Mouse (Mus musculus) liver, embryonic 16.5 days (tissue): ENCODE data around the gene Sdf2. TPM values are rescaled to one million over a fixed set of nuclear protein-coding genes. Genes with fewer than 3 reads are reported as not detected.

Experiments
- ATAC-seq: fragments of 200-750 bp; cut with Nextera tagmentation; 2 replicates; pipeline ENCODE4 v1.8.0; 2017; ENCODE audit warnings: low read depth, mild to moderate bottlenecking, moderate number of reproducible peaks, moderate library complexity
- H3K27ac ChIP-seq: fragments of 300-500 bp; sonication (generic); 2 replicates; pipeline ENCODE4 v1.5.1; 2014; ENCODE audit warnings: mild to moderate bottlenecking, low read length
- H3K27me3 ChIP-seq: fragments of 300-500 bp; sonication (generic); 2 replicates; pipeline ENCODE4 v1.6.1; 2014; ENCODE audit warnings: low read depth, low read length, mixed read lengths; ENCODE audit not compliant: control insufficient read depth, insufficient read depth
- H3K36me3 ChIP-seq: fragments of 300-500 bp; sonication (generic); 2 replicates; pipeline ENCODE4 v1.6.1; 2014; ENCODE audit warnings: mild to moderate bottlenecking; ENCODE audit not compliant: control insufficient read depth, insufficient read depth
- H3K4me1 ChIP-seq: fragments of 300-500 bp; sonication (generic); 2 replicates; pipeline ENCODE4 v1.6.1; 2014; ENCODE audit warnings: low read depth, low read length, mixed read lengths; ENCODE audit not compliant: control insufficient read depth
- H3K4me2 ChIP-seq: fragments of 300-500 bp; sonication (generic); 2 replicates; pipeline ENCODE4 v1.6.1; 2014; ENCODE audit warnings: low read depth, low read length, mixed read lengths
- H3K4me3 ChIP-seq: fragments of 300-500 bp; sonication (generic); 2 replicates; pipeline ENCODE4 v1.5.1; 2014; ENCODE audit warnings: low read depth, mild to moderate bottlenecking, low read length
- H3K9ac ChIP-seq: fragments of 300-500 bp; sonication (generic); 2 replicates; pipeline ENCODE4 v1.6.1; 2014; ENCODE audit warnings: low read depth, low read length
- H3K9me3 ChIP-seq: fragments of 300-500 bp; sonication (generic); replicated peaks from 2 replicates; pipeline ENCODE4 v1.6.1; 2016; ENCODE audit warnings: low read length; ENCODE audit not compliant: control insufficient read depth
- WGBS: fragments of 180-500 bp; shearing (Covaris S2); extraction: QIAGEN DNeasy Blood & Tissue Kit; methylation state at CpG from one replicate; pipeline ENCODE4 v1.1.7; 2014; ENCODE audit not compliant: insufficient replicate concordance; 5-methylcytosine and 5-hydroxymethylcytosine counted together
- polyA plus RNA-seq: library from polyadenylated mRNA; unstranded; fragments of >200 nt; fragmentation: Nextera tagmentation; extraction: Ambion mirVana; gene quantifications from 2 replicates; pipeline ENCODE4 v1.2.1, GENCODE M21; 2015

The Sdf2 gene
- polyA plus RNA-seq, 1 experiment from 2014 or later, result 30.5 TPM

DNA sequence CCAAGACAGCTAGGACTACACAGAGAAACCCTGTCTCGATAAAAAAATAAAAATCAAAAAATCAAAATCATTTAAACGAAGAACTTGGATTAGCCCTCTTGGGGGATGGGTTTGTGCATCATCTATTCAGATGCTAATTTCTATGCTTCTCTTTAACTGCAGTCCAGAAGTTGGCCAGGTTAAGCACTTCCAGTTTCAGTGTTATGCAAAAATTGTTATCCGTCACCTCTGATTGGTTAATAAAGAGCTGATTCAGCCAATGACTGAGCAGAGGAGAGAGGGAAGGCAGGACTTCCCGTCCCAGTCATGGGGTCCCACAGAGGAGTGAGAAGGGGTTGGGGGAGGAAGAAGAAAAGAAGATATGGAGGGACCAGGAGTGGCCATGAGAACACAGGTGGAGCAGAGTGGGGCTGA lies 2.2 kb downstream of the Sdf2 start:
- WGBS, result 52% methylated on average over 4 of the region's 4 CpGs
- Histone ChIP-seq H3K27me3 (no peaks in the 10 kb centered on the region), H3K4me3 (peak overlapping the region; percentile 27), H3K9me3 (no peaks in the 10 kb centered on the region), H3K4me1 (peaks cover 25% of the 10 kb centered on the region), H3K4me2 (peak overlapping the region; percentile 64), H3K27ac (no peak overlapping the region), H3K9ac (no peak overlapping the region), H3K36me3 (peaks cover 5% of the 10 kb centered on the region)
- ATAC-seq, result no peak

DNA sequence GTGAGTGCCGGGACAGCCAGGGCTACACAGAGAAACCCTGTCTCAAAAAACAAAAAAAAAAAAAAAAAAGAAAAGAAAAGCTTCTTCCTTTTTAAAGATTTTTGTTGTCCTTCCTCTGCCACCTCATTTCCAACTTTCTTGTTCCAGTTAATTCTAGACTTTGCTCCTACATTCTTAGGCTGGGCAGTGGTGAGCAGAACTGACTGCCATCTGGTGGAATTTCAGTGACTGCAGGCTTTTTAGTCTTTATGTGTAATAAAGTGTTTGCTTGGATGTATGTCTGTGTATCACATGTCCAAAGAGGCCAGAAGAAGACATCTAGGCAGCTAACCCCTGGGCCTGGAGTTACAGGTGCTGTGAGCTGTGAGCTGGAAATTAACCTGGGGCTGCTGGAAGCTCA lies 11.1 kb downstream of the Sdf2 start:
- WGBS, result 71% methylated on average over 1 of the region's 1 CpGs
- ATAC-seq, result no peak
- H3K9ac ChIP-seq, result no peak overlapping the region

DNA sequence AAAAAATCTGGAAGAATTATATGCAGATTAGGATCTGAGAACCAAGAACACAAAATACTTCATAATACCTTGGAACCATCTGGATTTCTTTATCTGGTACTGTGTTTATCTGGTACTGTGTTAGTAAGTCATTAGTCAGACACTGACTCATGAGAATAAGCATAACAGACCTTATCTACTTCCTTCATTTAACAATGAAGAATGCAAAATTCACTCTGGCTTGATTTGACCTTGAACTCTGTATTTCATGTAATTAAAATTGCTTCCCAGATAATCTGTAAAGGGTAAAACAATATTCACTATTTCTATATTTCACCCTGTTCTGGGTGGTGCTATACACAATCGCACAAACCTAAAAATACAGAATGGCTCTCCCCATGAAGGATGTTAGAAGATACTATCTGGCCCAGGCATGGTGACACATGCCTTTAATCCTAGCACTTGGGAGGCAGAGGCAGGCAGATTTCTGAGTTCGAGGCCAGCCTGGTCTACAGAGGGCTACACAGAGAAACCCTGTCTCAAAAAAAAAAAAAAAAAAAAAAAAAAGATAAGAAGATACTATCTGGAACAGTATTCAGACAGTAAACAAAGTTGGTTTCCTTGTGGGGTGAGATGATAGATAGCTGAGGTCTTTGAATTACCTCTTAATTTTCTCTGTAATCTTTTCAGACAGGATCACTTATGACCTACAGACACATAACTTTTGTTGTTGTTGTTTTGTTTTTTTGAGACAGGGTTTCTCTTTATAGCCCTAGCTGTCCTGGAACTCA lies 15.1 kb downstream of the Sdf2 start:
- H3K4me2 ChIP-seq, result peak overlapping the region; percentile 72
- peak overlapping the region; percentile 49; the same call in 1 of the 2 replicates for H3K9ac ChIP-seq
- H3K4me1 ChIP-seq, result peaks cover 11% of the 10 kb centered on the region
- peak overlapping the region; percentile 91 for H3K4me3 ChIP-seq
- peaks cover 14% of the 10 kb centered on the region for H3K36me3 ChIP-seq
- no peak overlapping the region for H3K27ac ChIP-seq
- H3K27me3 ChIP-seq, result peaks cover 7% of the 10 kb centered on the region
- ATAC-seq, result no peak
- 66% methylated on average over 2 of the region's 2 CpGs for WGBS
- H3K9me3 ChIP-seq, result no peaks in the 10 kb centered on the region

More for the DNA sequence above, 11.1 kb downstream of the Sdf2 start:
- H3K27me3 ChIP-seq, result peaks cover 7% of the 10 kb centered on the region
- H3K4me2 ChIP-seq, result no peak overlapping the region
- peaks cover 11% of the 10 kb centered on the region for H3K36me3 ChIP-seq
- no peak overlapping the region for H3K4me3 ChIP-seq
- no peaks in the 10 kb centered on the region for H3K9me3 ChIP-seq
- no peak overlapping the region for H3K27ac ChIP-seq
- H3K4me1 ChIP-seq, result no peaks in the 10 kb centered on the region

DNA sequence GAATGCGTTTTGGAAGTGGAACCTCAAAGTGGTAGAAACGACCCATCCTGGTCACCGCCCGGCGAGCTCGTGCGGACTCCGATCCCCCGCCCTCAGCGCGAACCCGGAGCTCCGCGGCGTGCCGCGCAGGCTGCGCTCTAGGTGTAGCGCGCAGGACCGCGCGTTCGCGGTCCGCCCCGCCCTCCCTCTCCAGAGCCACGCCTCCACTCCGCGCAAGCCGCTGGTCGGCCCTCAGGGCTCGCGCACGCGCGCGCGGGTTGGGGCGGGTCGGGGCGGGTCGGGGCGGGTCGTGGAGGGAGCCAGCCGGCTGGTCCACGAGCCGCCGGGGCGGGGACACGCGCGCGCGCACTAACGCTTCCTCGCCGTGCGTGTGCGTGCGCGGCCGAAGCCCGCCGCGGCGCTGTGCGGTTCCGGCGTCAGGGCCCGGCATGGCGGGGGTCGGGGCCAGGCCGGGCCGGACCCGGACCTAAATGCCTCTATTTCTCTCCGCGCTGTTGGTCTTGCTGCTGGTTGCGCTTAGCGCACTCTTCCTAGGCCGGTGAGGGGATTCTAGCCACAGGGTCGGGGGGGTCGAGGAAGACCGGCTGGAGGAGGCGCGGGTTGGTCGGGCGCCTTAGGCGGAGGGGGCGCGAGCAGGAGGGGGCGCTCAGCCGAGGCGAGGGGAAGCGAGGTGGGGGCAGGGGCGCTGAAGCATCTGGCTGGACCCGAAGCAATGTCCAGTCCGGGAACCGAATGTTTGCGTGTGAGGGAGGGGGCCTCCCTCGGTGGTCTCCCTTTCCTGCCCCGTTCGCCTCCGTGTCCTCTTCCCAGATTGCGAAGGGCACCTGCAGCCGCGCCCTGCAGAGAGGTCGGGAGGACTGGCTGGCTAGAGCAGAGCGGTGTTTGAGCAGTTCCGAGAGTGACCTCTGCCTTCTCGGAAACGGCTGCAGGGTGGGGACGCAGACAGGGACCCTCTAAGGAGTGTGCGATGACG lies 16.1 kb downstream of the Sdf2 start, which contains the start of gene 2610507B11Rik:
2610507B11Rik (plus strand) TSS at position 373 of the 973 bp plus-strand sequence.
- Histone ChIP-seq H3K9me3 (no peaks in the 10 kb centered on the region), H3K36me3 (peaks cover 19% of the 10 kb centered on the region), H3K9ac (peak within 1 kb of the TSS; percentile 89), H3K4me1 (peaks cover 11% of the 10 kb centered on the region), H3K4me2 (peak within 1 kb of the TSS; percentile 95), H3K4me3 (peak within 1 kb of the TSS; percentile 91), H3K27me3 (peaks cover 7% of the 10 kb centered on the region), H3K27ac (peak within 1 kb of the TSS; percentile 84)
- ATAC-seq, result peak; percentile 98
- WGBS, result under 1% methylated on average over 98 of the region's 115 CpGs

DNA sequence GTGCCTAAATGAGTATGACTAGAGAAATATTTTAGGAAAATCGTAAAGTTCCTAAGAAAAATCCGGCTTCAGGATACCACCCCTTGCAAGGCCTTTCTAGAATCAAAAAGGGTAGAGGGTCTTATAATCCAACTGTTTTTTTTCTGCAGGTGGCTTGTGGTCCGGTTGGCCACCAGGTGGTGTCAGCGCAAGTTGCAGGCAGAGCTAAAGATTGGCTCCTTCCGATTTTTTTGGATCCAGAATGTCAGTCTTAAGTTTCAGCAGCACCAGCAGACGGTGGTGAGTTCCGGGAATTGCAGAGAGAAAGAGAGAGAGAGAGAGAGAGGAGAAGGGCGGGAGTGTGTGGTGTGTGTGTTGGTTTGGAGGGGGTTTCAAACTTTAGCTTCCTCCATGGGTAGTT lies 17.0 kb downstream of the Sdf2 start:
- peaks cover 11% of the 10 kb centered on the region for H3K4me1 ChIP-seq
- peaks cover 23% of the 10 kb centered on the region for H3K36me3 ChIP-seq
- H3K27ac ChIP-seq, result peak overlapping the region; percentile 45
- peaks cover 7% of the 10 kb centered on the region for H3K27me3 ChIP-seq
- WGBS, result 3% methylated on average over 8 of the region's 8 CpGs
- H3K4me2 ChIP-seq, result peak overlapping the region; percentile 95
- peak overlapping the region; percentile 91 for H3K4me3 ChIP-seq
- H3K9ac ChIP-seq, result 0 out of 2 replicates have a peak overlapping the region, but pooled peaks have one; percentile 3
- ATAC-seq, result no peak
- no peaks in the 10 kb centered on the region for H3K9me3 ChIP-seq

DNA sequence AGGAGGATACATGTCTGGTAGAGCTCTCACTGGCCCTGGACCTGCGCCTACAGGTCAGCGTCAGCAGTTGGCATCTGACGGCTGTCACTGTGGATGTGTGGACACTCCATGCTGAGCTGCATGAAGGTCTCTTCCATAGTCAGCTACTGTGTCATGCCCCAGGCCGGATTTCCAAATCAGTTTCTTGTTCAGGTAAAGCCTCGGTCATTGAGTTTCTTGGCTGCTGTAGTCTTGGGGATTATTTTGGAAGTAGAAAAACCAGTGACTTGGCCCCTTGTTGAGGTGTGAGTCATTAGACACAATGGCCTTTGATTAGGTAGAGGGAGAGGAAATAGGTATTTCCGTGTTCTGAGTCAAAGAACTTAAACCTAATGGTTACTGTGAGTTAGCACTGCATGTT lies 20.0 kb downstream of the Sdf2 start:
- 88% methylated on average over 6 of the region's 6 CpGs for WGBS
- H3K4me3 ChIP-seq, result no peak overlapping the region
- H3K27me3 ChIP-seq, result no peaks in the 10 kb centered on the region
- peaks cover 11% of the 10 kb centered on the region for H3K4me1 ChIP-seq
- no peaks in the 10 kb centered on the region for H3K9me3 ChIP-seq
- H3K4me2 ChIP-seq, result no peak overlapping the region
- H3K36me3 ChIP-seq, result peaks cover 44% of the 10 kb centered on the region
- H3K9ac ChIP-seq, result no peak overlapping the region
- ATAC-seq, result no peak
- H3K27ac ChIP-seq, result no peak overlapping the region

DNA sequence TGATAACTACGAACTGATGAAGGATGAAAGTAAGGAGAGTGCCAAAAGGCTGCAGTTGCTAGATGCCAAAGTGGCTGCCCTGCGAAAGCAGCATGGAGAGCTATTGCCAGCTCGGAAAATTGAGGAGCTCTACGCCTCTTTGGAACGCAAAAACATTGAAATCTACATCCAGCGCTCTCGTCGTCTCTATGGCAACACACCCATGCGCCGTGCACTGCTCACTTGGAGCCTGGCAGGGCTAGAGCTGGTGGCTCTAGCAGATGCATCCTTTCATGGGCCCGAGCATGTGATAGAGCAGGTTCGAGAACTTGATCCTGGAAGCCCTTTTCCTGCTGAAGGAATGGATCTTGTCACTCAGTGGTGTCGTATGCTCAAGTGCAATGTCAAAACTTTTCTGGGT lies 26.4 kb downstream of the Sdf2 start:
- no peaks in the 10 kb centered on the region for H3K4me1 ChIP-seq
- no peaks in the 10 kb centered on the region for H3K27me3 ChIP-seq
- H3K4me3 ChIP-seq, result no peak overlapping the region
- WGBS, result 90% methylated on average over 13 of the region's 13 CpGs
- ATAC-seq, result no peak
- H3K27ac ChIP-seq, result no peak overlapping the region
- H3K9me3 ChIP-seq, result no peaks in the 10 kb centered on the region
- H3K9ac ChIP-seq, result no peak overlapping the region
- H3K4me2 ChIP-seq, result no peak overlapping the region
- H3K36me3 ChIP-seq, result peaks cover 55% of the 10 kb centered on the region

DNA sequence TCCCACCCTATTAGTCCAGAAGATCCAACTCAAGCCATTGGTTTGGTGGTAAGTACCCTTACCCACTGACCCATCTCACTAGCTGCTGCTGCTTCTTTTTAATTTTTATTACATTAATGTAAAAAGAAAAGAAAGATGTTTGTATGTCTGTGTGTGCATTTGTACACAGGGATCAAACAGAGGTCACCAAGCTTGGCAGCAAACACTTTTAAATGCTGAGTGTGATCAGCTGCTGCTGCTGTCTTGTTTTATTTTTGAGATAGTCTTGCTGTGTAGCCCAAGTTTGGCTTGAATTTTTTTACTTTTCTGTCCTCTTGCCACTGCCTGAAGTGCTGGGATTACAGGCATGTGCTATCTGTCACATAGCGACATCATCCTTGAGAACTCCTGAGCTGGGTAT lies 30.1 kb downstream of the Sdf2 start:
- H3K9ac ChIP-seq, result no peak overlapping the region
- peaks cover 50% of the 10 kb centered on the region for H3K36me3 ChIP-seq
- no peak for ATAC-seq
- 97% methylated on average over 1 of the region's 1 CpGs for WGBS
- no peaks in the 10 kb centered on the region for H3K4me1 ChIP-seq
- no peak overlapping the region for H3K4me3 ChIP-seq
- no peaks in the 10 kb centered on the region for H3K27me3 ChIP-seq
- H3K4me2 ChIP-seq, result no peak overlapping the region
- no peaks in the 10 kb centered on the region for H3K9me3 ChIP-seq
- no peak overlapping the region for H3K27ac ChIP-seq
